Mouse (Mus musculus) natural killer cell, adult 2 months (primary cell): ENCODE measurements around the gene Map3k4.

ENCODE experiments used
- DNase-seq, 2 experiments: peaks; one replicate each; pipeline ENCODE4 v3.0.0; 2022; ENCODE audit warnings: low spot score in 2 of 2

The Map3k4 gene

DNA sequence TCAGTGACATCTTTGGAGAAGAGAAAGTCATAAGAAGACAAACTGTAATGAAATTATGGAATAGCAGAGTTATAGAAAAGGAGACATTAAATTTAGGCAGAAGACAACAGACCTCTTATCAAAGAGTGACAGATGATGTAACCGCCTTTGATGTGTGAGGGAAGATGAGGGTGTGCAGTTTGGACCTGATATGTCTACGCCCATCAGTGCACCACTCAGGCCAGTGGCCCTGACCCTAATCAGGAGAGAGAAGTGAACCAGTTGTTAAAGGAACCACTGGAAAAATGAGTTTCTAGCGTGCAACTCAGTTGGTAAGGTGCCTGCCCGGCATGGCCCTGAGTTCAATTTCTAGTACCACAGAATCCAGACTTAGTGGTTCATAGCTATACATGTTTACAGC, 132.7 kb downstream of the Map3k4 start:
- no peak for DNase-seq

DNA sequence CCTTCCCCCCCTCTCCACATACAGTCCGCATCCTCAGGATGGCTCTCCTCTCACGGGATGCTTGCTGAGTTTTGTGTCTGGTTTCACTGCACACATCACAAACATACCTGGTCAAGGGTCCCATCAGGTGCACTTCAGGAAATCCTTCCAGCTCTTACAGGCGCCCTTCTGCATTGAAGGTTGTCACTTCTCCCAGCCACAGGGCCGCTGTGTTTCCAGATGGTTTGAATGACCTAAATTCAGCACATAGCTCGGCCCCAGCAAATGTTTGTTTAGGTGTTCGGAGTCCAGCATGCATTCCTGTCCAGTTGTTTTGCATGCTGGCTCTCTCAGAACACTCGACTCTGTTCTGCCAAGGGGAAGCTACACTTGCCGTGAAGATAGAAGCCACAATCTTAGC, 134.3 kb downstream of the Map3k4 start:
- no peak for DNase-seq

DNA sequence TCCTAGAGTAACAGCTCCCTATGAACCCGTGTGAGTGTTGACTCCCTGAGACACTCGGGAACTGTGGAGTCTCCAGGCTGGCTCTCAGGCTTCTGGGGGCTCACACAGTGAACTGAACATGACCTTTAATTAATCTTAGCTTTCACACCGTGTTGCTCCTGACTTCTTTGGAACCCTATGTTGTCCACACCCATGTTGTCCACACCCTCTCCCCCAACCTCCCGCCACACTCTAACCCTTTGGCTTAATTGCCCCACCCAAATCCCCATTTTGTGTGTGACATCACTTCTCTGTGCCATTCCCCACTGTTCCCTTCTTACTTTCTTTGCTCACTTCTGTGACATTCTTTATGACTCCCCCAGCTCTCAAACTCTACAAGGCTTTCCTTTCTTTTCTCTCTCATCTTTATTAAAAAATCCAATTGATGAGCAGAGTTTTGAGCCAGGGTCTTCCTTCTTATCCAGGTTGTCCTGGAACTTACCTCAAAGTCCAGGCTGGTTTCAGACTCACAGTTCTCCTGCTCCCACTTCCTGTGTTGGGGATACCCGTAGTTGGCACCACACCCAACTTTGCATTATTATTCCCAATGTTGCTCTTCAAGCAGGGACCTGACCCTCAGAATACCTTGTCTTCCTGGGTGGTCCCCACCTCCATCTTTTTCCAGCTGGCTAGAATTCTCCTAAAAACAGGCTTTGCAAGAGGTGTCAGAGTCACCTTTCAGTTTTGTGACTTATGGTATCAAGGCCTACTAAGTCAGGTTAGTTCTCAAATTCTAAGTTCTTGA, 135.7 kb downstream of the Map3k4 start:
- DNase-seq: no peak

DNA sequence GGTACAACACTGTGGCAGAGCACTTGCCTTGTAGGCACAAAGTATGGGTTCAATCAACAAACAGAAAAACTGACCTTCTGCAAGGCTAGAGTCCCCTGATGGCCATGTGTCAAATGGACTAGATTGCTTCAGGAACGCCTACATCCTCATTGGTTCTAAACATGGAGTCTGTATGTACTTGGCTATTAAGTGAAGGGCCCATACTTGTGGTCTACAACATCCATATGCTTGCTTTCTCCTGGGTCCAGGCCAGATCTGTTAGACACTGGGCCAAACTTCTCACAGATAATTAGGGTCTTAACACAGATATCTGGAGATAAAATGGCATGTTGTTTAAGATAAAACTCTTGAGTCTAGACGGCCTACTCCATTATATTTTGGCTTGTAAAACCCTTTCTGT, 138.8 kb downstream of the Map3k4 start:
- DNase-seq: no peak

DNA sequence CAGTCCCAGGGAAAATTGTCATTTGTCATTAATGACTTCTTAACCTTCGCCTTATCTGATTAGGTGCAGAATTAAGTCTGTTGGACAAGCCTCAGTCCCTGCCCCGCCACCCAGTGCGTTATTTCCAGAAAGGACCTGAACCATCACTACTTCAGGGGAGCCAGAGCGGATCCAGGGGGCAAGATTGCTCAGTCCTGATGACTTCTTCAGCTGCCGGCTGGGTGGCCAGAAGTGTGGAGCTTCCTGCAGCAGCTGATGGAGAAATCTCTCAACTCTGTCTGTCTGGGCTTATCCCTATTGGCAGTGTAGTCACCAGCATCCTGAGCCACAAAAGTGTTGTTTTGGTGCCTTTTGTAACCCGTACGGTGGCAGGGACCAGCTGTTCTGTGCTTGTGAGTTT, 139.3 kb downstream of the Map3k4 start:
- DNase-seq: no peak
